Mouse (Mus musculus): ENCODE measurements at regions not wholly inside any gene's neighbourhood (a gene's known extent, or its start where the extent isn't known, plus 50 kb on each side); places are given as distances from the start of the nearest gene placed in this dataset.
A peak's percentile ranks its signal among the peaks of the same experiment; 100 is the strongest.

DNA sequence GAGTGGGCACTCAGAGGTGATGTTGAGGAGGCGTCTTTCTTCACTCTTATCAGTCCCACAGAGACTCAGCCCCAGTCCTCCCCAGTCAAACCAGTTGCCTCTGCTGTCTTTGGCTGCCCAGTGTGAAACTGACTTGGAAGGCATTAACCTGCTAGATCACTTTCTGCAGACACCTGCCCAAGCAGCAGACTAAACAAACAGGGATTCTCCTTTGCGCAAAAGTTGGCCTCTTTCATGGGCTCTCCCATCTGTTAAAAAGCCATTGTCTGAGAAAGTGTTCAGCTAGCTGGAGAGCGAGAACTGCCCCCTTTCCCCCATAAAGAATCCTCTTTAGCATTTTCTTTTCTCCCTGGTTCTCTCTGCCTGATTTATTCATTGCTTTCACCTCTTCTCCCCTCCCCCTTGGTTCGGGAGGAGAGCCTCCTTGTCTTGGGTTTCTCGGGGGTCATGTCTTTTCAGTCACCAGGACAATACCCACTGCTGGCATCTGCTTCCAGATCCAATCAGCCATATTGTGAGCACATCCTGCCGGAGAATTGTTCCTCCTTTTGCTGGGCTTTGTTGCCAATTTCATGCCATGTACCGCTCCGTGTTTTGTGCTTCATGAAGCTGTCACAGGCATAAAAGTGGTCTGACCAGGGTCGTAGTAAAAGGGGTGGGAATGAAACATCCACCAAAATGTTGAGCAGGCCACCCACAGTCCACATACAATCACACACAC is 143.7 kb downstream of the Nkx6-1 start:
- no peak overlapping the region for H3K4me3 ChIP-seq (ENCODE audit: low read length)
- peaks cover 69% of the 10 kb centered on the region for H3K27me3 ChIP-seq (ENCODE audit: insufficient read depth, low read length)
- no peaks in the 10 kb centered on the region for H3K36me3 ChIP-seq (ENCODE audit: insufficient read depth, low read length)
- ATAC-seq = peak; percentile 18; the same call in 1 of the 2 replicates
- H3K4me1 ChIP-seq (ENCODE audit: insufficient read depth, low read length) = peaks cover 4% of the 10 kb centered on the region; the same call in 1 of the 2 replicates
- H3K27ac ChIP-seq = no peak overlapping the region
- no peak overlapping the region for H3K9ac ChIP-seq (replicated peaks; ENCODE audit: low read length)
- H3K4me2 ChIP-seq (ENCODE audit: low read depth, low read length) = no peak overlapping the region
- WGBS = 10% methylated on average over 9 of the region's 9 CpGs
- H3K9me3 ChIP-seq (ENCODE audit: low read length) = no peaks in the 10 kb centered on the region
- no peak for DNase-seq (ENCODE audit: low spot score)
- TF ChIP-seq CTCF (IDR thresholded peaks at IDR 0.05; ENCODE audit: low read depth) = no peak

DNA sequence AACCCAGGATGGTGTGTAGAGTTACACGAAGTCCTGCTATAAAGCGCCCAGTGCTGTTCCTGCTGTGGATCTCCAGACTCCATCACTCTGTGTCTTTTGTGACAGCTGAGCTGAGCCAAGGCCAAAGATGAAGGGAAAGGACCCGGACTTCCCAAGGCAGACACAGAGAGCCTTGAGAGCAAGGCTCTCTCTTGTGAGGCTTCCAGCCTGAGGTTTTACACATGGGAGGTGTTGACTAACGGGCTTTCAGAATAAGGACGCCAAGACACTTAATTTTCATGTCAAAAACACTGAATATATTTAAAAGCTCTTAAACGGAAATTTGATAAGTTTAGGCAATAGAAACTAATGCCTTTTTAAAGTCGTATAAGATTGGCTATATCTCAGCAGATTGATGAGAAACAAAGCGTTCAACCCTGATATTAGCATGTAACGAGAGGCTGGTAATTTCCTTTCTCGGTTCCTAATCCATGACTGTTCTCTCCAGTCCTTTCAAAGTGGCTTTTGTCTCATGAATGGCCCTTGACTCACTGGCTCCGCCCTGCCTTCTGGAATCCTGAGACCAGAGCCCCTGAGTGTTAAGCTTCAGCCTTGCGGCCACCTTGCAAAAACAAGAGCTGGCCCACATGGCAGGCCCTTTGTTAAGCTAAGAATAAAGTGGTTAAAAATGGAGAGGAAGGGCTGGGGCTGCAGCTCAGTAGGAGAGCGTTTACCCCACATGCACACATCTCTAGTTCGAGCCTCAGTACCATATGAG is 145.8 kb downstream of the Nkx6-1 start:
- ATAC-seq = no peak
- 24% methylated on average over 14 of the region's 14 CpGs for WGBS
- no peak for TF ChIP-seq CTCF (IDR thresholded peaks at IDR 0.05; ENCODE audit: low read depth)
- Histone ChIP-seq H3K27me3 (ENCODE audit: insufficient read depth, low read length) (peaks cover 62% of the 10 kb centered on the region), H3K4me1 (ENCODE audit: insufficient read depth, low read length) (no peaks in the 10 kb centered on the region; the same call in 1 of the 2 replicates), H3K9ac (replicated peaks; ENCODE audit: low read length) (no peak overlapping the region), H3K4me2 (ENCODE audit: low read depth, low read length) (no peak overlapping the region), H3K27ac (no peak overlapping the region), H3K36me3 (ENCODE audit: insufficient read depth, low read length) (no peaks in the 10 kb centered on the region), H3K9me3 (ENCODE audit: low read length) (no peaks in the 10 kb centered on the region), H3K4me3 (ENCODE audit: low read length) (no peak overlapping the region)
- DNase-seq (ENCODE audit: low spot score) = no peak

DNA sequence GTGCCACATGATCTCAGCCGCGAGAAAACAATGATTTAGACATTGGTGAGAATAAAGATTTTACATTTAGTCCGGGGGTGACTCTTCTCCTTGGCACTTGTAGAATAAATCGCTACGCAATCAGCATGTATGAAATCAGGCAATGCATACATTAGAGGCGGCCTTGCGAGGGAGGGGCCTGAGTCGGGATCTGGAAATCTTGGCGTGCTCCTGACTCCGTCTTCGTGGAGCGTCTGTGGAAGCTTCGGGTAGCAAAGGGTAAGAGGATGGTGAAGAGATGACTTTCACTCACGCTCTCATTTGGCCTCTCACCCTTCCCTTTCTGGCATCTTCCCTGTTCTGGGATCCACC is 167.1 kb downstream of the Nkx6-1 start:
- no peak overlapping the region for H3K4me2 ChIP-seq (ENCODE audit: low read depth, low read length)
- H3K4me1 ChIP-seq (ENCODE audit: insufficient read depth, low read length) = peaks cover 2% of the 10 kb centered on the region; the same call in 1 of the 2 replicates
- WGBS = 65% methylated on average over 14 of the region's 14 CpGs
- H3K27ac ChIP-seq = no peak overlapping the region
- ATAC-seq (no peak), DNase-seq (ENCODE audit: low spot score) (no peak)
- H3K36me3 ChIP-seq (ENCODE audit: insufficient read depth, low read length) = no peaks in the 10 kb centered on the region
- H3K27me3 ChIP-seq (ENCODE audit: insufficient read depth, low read length) = no peaks in the 10 kb centered on the region; the same call in 1 of the 2 replicates
- no peak overlapping the region for H3K4me3 ChIP-seq (ENCODE audit: low read length)
- H3K9ac ChIP-seq (replicated peaks; ENCODE audit: low read length) = no peak overlapping the region
- no peaks in the 10 kb centered on the region for H3K9me3 ChIP-seq (ENCODE audit: low read length)
- no peak for TF ChIP-seq CTCF (IDR thresholded peaks at IDR 0.05; ENCODE audit: low read depth)

DNA sequence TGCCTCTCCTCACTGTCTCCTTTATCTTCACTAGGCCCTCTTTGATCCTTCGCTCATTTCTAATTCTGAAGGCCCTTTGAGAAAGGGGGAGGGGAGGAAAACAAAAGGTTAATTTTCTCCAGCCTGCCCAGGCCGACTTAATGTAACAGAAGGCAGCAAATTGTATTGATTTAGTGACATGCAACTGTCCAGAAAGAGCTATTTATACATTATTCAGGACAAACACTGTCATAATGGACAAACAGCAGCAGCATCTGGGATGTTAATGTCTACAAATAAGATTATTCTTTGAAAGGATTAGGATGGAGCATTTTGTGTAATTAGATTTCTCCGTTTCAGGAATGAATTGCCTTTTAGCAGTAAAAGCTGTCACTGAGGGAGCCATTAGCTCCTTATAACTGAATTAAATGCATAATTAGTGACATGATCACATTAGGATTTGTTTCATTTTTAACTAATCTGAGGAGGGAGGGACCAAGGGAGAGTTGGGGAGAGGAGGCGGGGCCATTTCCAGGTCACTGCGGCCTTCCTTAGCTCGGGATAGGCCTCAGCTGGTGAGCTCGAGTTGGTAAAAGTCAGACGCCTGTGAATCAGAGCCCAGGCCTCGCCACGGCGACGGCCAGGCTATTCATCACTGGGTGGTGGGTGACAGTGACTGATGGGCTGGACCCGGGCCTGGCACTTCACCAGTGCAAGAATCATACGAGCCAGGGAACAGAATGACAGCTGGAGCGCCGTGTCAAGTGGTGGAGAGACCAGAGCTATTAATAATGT is 167.7 kb downstream of the Nkx6-1 start:
- peak; percentile 44 for DNase-seq (ENCODE audit: low spot score)
- Histone ChIP-seq H3K9ac (replicated peaks; ENCODE audit: low read length) (no peak overlapping the region), H3K4me2 (ENCODE audit: low read depth, low read length) (no peak overlapping the region), H3K4me3 (ENCODE audit: low read length) (no peak overlapping the region), H3K27ac (no peak overlapping the region), H3K4me1 (ENCODE audit: insufficient read depth, low read length) (peaks cover 2% of the 10 kb centered on the region; the same call in 1 of the 2 replicates), H3K9me3 (ENCODE audit: low read length) (no peaks in the 10 kb centered on the region), H3K36me3 (ENCODE audit: insufficient read depth, low read length) (no peaks in the 10 kb centered on the region), H3K27me3 (ENCODE audit: insufficient read depth, low read length) (peaks cover under 1% of the 10 kb centered on the region; the same call in 1 of the 2 replicates)
- peak; percentile 58; the same call in 1 of the 2 replicates for ATAC-seq
- WGBS = 30% methylated on average over 16 of the region's 16 CpGs
- no peak for TF ChIP-seq CTCF (IDR thresholded peaks at IDR 0.05; ENCODE audit: low read depth)

DNA sequence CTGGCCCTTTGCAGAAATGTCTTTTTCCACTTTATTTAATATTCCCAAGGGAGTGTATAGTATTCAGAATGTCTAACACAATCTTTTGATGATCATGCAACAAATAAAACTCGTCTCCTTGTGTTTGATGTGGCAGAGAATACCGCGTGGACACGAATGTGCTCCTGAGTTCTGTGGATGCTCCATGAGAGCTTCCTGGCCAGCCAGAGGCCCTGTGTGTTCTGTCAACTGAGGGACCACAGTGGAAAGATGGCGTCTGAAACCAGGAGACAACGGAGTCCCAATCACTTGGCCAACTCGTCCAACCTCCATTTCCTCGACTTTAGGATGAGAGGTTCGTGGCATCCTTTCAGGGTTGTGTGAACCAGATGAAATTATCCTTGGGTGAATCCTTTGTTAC is 168.6 kb downstream of the Nkx6-1 start:
- H3K4me3 ChIP-seq (ENCODE audit: low read length) = no peak overlapping the region
- H3K4me1 ChIP-seq (ENCODE audit: insufficient read depth, low read length) = peaks cover 2% of the 10 kb centered on the region; the same call in 1 of the 2 replicates
- WGBS = 96% methylated on average over 9 of the region's 9 CpGs
- no peak overlapping the region for H3K27ac ChIP-seq
- DNase-seq (ENCODE audit: low spot score) = no peak
- H3K9ac ChIP-seq (replicated peaks; ENCODE audit: low read length) = no peak overlapping the region
- no peak for TF ChIP-seq CTCF (IDR thresholded peaks at IDR 0.05; ENCODE audit: low read depth)
- no peak for ATAC-seq
- no peak overlapping the region for H3K4me2 ChIP-seq (ENCODE audit: low read depth, low read length)
- peaks cover 3% of the 10 kb centered on the region; the same call in 1 of the 2 replicates for H3K27me3 ChIP-seq (ENCODE audit: insufficient read depth, low read length)
- no peaks in the 10 kb centered on the region for H3K9me3 ChIP-seq (ENCODE audit: low read length)
- H3K36me3 ChIP-seq (ENCODE audit: insufficient read depth, low read length) = no peaks in the 10 kb centered on the region

DNA sequence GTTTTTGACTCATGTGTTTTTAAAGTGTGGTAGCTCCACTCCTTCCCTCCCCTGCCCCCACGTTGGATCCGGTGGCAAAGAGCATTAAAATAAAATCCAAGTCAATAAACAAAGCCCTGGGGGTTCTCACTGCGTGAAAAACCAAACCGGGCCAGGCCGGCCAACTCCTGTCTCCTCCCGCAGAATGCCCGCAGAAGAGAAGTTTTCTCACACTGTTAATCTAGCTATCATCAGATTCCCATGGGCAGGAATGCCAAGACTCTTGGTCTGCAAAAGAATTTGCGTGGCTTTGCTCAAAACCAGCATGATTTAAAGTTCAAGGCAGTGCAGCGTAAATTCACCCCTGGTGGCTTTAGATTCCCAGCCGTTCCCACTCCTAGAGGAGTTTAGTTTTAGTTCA is 219.0 kb downstream of the Nkx6-1 start:
- no peak for DNase-seq (ENCODE audit: low spot score)
- no peak for TF ChIP-seq CTCF (IDR thresholded peaks at IDR 0.05; ENCODE audit: low read depth)
- WGBS = 35% methylated on average over 10 of the region's 10 CpGs
- Histone ChIP-seq H3K4me2 (ENCODE audit: low read depth, low read length) (no peak overlapping the region), H3K4me3 (ENCODE audit: low read length) (no peak overlapping the region), H3K4me1 (ENCODE audit: insufficient read depth, low read length) (no peaks in the 10 kb centered on the region), H3K36me3 (ENCODE audit: insufficient read depth, low read length) (no peaks in the 10 kb centered on the region), H3K9ac (replicated peaks; ENCODE audit: low read length) (no peak overlapping the region), H3K9me3 (ENCODE audit: low read length) (no peaks in the 10 kb centered on the region), H3K27me3 (ENCODE audit: insufficient read depth, low read length) (peaks cover 3% of the 10 kb centered on the region; the same call in 1 of the 2 replicates), H3K27ac (no peak overlapping the region)
- ATAC-seq = no peak

Data from hindbrain, postnatal 0 days (tissue).